Mouse (Mus musculus) forebrain, embryonic 16.5 days (tissue): ENCODE data around the gene Appbp2. TPM values are rescaled to one million over a fixed set of nuclear protein-coding genes. Genes with fewer than 3 reads are reported as not detected.

Experiments
- ATAC-seq: fragments of 200-750 bp; cut with Nextera tagmentation; 2 replicates; pipeline ENCODE4 v1.8.0; 2017; ENCODE audit warnings: mild to moderate bottlenecking, moderate library complexity
- H3K27ac ChIP-seq: fragments of 300-500 bp; sonication (generic); 2 replicates; pipeline ENCODE4 v1.5.1; 2014; ENCODE audit warnings: low read length, control low read depth
- H3K27me3 ChIP-seq: fragments of 300-500 bp; sonication (generic); replicated peaks from 2 replicates; pipeline ENCODE4 v1.6.1; 2014; ENCODE audit warnings: low read length; ENCODE audit not compliant: control insufficient read depth, insufficient read depth
- H3K36me3 ChIP-seq: fragments of 300-500 bp; sonication (generic); 2 replicates; pipeline ENCODE4 v1.6.1; 2014; ENCODE audit not compliant: control insufficient read depth, insufficient read depth
- H3K4me1 ChIP-seq: fragments of 300-500 bp; sonication (generic); replicated peaks from 2 replicates; pipeline ENCODE4 v1.6.1; 2014; ENCODE audit warnings: low read length; ENCODE audit not compliant: control insufficient read depth, insufficient read depth
- H3K4me2 ChIP-seq: fragments of 300-500 bp; sonication (generic); 2 replicates; pipeline ENCODE4 v1.6.1; 2014; ENCODE audit warnings: mild to moderate bottlenecking, low read length, control low read depth
- H3K4me3 ChIP-seq: fragments of 300-500 bp; sonication (generic); replicated peaks from 2 replicates; pipeline ENCODE4 v1.5.1; 2014; ENCODE audit warnings: mild to moderate bottlenecking, low read length, control low read depth
- H3K9ac ChIP-seq: fragments of 300-500 bp; sonication (generic); replicated peaks from 2 replicates; pipeline ENCODE4 v1.6.1; 2014; ENCODE audit warnings: low read depth, low read length, control low read depth
- H3K9me3 ChIP-seq: fragments of 300-500 bp; sonication (generic); 2 replicates; pipeline ENCODE4 v1.6.1; 2016; ENCODE audit warnings: low read length; ENCODE audit not compliant: control insufficient read depth
- WGBS: fragments of 180-500 bp; shearing (Covaris S2); extraction: QIAGEN DNeasy Blood & Tissue Kit; methylation state at CpG from one replicate; pipeline ENCODE4 v1.1.7; 2014; 5-methylcytosine and 5-hydroxymethylcytosine counted together
- polyA plus RNA-seq: library from polyadenylated mRNA; unstranded; fragments of >200 nt; fragmentation: Nextera tagmentation; extraction: Ambion mirVana; gene quantifications from 2 replicates; pipeline ENCODE4 v1.2.1, GENCODE M21; 2015

The Appbp2 gene
- polyA plus RNA-seq, 1 experiment from 2014 or later, result 49.1 TPM

- Histone ChIP-seq H3K27ac (no peak overlapping the region), H3K9ac (no peak overlapping the region), H3K36me3 (no peaks in the 10 kb centered on the region), H3K9me3 (no peaks in the 10 kb centered on the region), H3K4me3 (no peak overlapping the region), H3K4me1 (peaks cover 3% of the 10 kb centered on the region; the same call in 1 of the 2 replicates), H3K27me3 (no peaks in the 10 kb centered on the region), H3K4me2 (no peak overlapping the region)
- ATAC-seq, result no peak
- WGBS, result 86% methylated on average over 3 of the region's 3 CpGs
Measured at GRCm38 (mm10) chr11:85240211-85240610, 5.3 kb upstream of the Appbp2 start.

GRCm38 (mm10) chr11:85234363-85234989 is 454 bp downstream of the Appbp2 start:
- H3K27me3 ChIP-seq, result no peaks in the 10 kb centered on the region
- peaks cover 11% of the 10 kb centered on the region for H3K4me1 ChIP-seq
- H3K9me3 ChIP-seq, result no peaks in the 10 kb centered on the region
- under 1% methylated on average over 66 of the region's 70 CpGs for WGBS
- H3K36me3 ChIP-seq, result no peaks in the 10 kb centered on the region
- peak; percentile 95 for ATAC-seq
- H3K4me2 ChIP-seq, result peak overlapping the region; percentile 72
- peak overlapping the region; percentile 75 for H3K4me3 ChIP-seq
- peak overlapping the region; percentile 83 for H3K9ac ChIP-seq
- H3K27ac ChIP-seq, result peak overlapping the region; percentile 97

DNA sequence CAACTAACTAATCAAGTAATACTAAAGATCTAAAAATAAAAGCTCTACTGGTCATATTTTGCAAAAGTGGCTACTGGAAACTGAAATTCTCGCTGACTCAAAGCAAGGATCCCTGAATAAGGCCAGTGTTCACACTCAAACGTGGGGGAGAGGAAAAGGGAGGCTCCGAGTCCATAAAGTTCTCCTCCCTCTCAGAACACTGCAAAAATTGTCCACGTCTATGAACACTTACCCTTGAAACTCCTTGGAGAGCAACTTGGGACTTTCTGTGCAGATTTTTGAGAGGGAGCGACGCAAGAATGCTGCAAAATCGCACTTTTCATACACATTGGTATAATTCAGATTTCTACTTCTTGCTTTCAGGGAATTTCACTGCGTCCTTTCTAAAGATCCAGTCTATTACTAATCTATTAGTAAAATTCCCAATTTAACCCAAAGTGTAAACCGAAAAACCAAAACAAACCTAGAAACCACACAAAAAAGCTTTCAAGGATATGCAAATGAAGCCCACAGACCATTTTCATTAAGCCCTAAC is 1.2 kb downstream of the Appbp2 start:
- no peaks in the 10 kb centered on the region for H3K27me3 ChIP-seq
- 9% methylated on average over 9 of the region's 9 CpGs for WGBS
- H3K4me1 ChIP-seq, result peaks cover 11% of the 10 kb centered on the region
- peak overlapping the region; percentile 72 for H3K4me2 ChIP-seq
- no peaks in the 10 kb centered on the region for H3K9me3 ChIP-seq
- no peak overlapping the region; the same call in 1 of the 2 replicates for H3K27ac ChIP-seq
- no peaks in the 10 kb centered on the region for H3K36me3 ChIP-seq
- H3K4me3 ChIP-seq, result peak overlapping the region; percentile 75
- ATAC-seq, result no peak
- H3K9ac ChIP-seq, result peak overlapping the region; percentile 83

GRCm38 (mm10) chr11:85223248-85223647 is 11.7 kb downstream of the Appbp2 start:
- Histone ChIP-seq H3K4me1 (no peaks in the 10 kb centered on the region), H3K36me3 (no peaks in the 10 kb centered on the region), H3K4me2 (no peak overlapping the region), H3K4me3 (no peak overlapping the region), H3K9me3 (no peaks in the 10 kb centered on the region), H3K27ac (no peak overlapping the region), H3K27me3 (no peaks in the 10 kb centered on the region), H3K9ac (no peak overlapping the region)
- ATAC-seq, result no peak
- 100% methylated on average over 3 of the region's 3 CpGs for WGBS

DNA sequence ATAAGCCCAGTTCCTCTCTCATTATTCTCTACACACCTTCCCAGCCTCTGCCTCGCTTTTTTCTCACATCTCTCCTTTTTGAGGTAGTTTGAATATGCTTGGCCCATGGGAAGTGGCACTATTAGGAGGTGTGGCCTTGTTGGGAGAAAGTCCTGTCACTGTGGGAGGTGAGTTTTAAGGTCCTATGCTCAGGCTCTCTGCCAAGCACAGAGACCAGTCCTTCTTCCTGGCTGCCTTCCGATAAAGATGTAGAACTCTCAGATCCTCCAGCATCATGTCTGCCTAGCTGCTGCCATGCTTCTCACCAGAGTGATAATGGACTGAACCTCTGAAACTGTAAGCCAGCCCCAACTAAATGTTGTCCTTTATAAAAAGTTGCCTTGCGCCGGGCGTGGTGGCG is 12.4 kb downstream of the Appbp2 start:
- Histone ChIP-seq H3K4me2 (no peak overlapping the region), H3K9ac (no peak overlapping the region), H3K27ac (no peak overlapping the region), H3K4me1 (no peaks in the 10 kb centered on the region), H3K27me3 (no peaks in the 10 kb centered on the region), H3K9me3 (no peaks in the 10 kb centered on the region), H3K36me3 (no peaks in the 10 kb centered on the region), H3K4me3 (no peak overlapping the region)
- no peak for ATAC-seq
- 89% methylated on average over 6 of the region's 6 CpGs for WGBS

GRCm38 (mm10) chr11:85219014-85219413 is 15.9 kb downstream of the Appbp2 start:
- H3K4me3 ChIP-seq, result no peak overlapping the region
- H3K27me3 ChIP-seq, result no peaks in the 10 kb centered on the region
- H3K4me2 ChIP-seq, result no peak overlapping the region
- no peak for ATAC-seq
- H3K4me1 ChIP-seq, result no peaks in the 10 kb centered on the region
- no peaks in the 10 kb centered on the region for H3K9me3 ChIP-seq
- 96% methylated on average over 3 of the region's 3 CpGs for WGBS
- H3K9ac ChIP-seq, result no peak overlapping the region
- no peak overlapping the region for H3K27ac ChIP-seq
- peaks cover 8% of the 10 kb centered on the region; the same call in 1 of the 2 replicates for H3K36me3 ChIP-seq

- 98% methylated on average over 3 of the region's 3 CpGs for WGBS
- Histone ChIP-seq H3K9ac (no peak overlapping the region), H3K27me3 (no peaks in the 10 kb centered on the region), H3K4me1 (no peaks in the 10 kb centered on the region), H3K36me3 (peaks cover 31% of the 10 kb centered on the region), H3K9me3 (no peaks in the 10 kb centered on the region), H3K27ac (no peak overlapping the region), H3K4me2 (no peak overlapping the region), H3K4me3 (no peak overlapping the region)
- no peak for ATAC-seq
Measured at GRCm38 (mm10) chr11:85214679-85215078, 20.3 kb downstream of the Appbp2 start.

GRCm38 (mm10) chr11:85213215-85213614 is 21.7 kb downstream of the Appbp2 start:
- 96% methylated on average over 2 of the region's 2 CpGs for WGBS
- Histone ChIP-seq H3K9ac (no peak overlapping the region), H3K4me1 (no peaks in the 10 kb centered on the region), H3K9me3 (no peaks in the 10 kb centered on the region), H3K4me2 (no peak overlapping the region), H3K36me3 (peaks cover 43% of the 10 kb centered on the region), H3K4me3 (no peak overlapping the region), H3K27me3 (no peaks in the 10 kb centered on the region), H3K27ac (no peak overlapping the region)
- ATAC-seq, result no peak

GRCm38 (mm10) chr11:85211151-85211550 is 23.8 kb downstream of the Appbp2 start:
- Histone ChIP-seq H3K4me3 (no peak overlapping the region), H3K36me3 (peaks cover 45% of the 10 kb centered on the region)
- 93% methylated on average over 2 of the region's 2 CpGs for WGBS

More at GRCm38 (mm10) chr11:85211151-85211550, 23.8 kb downstream of the Appbp2 start:
- Histone ChIP-seq H3K27ac (no peak overlapping the region), H3K4me2 (no peak overlapping the region), H3K4me1 (no peaks in the 10 kb centered on the region), H3K9me3 (no peaks in the 10 kb centered on the region), H3K27me3 (no peaks in the 10 kb centered on the region), H3K9ac (no peak overlapping the region)
- ATAC-seq, result no peak
